Mouse (Mus musculus): ENCODE measurements around the gene Ptpn1.

- TF ChIP-seq USF1 (IDR thresholded peaks at IDR 0.05; ENCODE audit: low read depth): no peak
- TF ChIP-seq CTCF (IDR thresholded peaks at IDR 0.05; ENCODE audit: control insufficient read depth, insufficient read depth, insufficient read length): no peak
- no peak for TF ChIP-seq CEBPB (IDR thresholded peaks at IDR 0.05; ENCODE audit: low read depth)
These were observed 26.4 kb downstream of the Ptpn1 start for GRCm38 (mm10) chr2:167958082-167958788.
